9 mouse cellular contexts compared by ENCODE assay signal in the genomic region with DNA sequence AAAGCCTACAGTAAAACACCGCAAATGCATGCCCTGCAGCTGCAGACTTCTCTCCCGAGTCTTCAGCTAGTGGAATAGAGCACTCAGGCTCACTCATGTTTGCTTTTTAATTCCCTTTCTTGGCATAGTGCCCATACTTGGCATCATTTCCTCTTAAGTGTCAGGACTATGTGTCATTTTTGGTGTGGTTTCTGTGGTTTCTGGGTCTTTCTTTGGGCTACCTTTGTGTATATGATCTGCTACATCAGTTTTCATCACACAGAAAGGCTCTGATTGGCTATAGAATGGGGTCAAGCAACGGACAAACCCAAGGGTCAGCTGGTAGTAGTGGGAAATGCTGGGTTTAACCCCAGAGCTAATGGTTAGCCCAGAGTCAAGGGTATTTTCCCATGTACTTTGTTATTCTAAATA.
A peak's percentile ranks its signal among the peaks of the same experiment; 100 is the strongest.
DNase-seq lines count a peak whose midpoint lies in the region; ATAC-seq and TF ChIP-seq lines count a peak whose summit lies in the region.
"Had no signal": no experiment of that assay in that cellular context is flagged by ENCODE, and none has a peak within 500 bp of the region (broad histone marks: within the 10 kb centered on the region; RNA-seq: fewer than 3 reads in every experiment).

No protein-coding gene starts in this region.

- H3K27ac ChIP-seq in kidney, adult 2 months (ENCODE audit: insufficient read depth, low read depth, low read length): no peak overlapping the region
- H3K27ac ChIP-seq in kidney, embryonic 16.5 days (ENCODE audit: low read length): no peak overlapping the region

- ATAC-seq in kidney, embryonic 16.5 days (ENCODE audit: low FRiP score, low TSS enrichment): no peak
- ATAC-seq: intestine, postnatal 0 days had no signal

- no peak overlapping the region for H3K4me2 ChIP-seq in kidney, embryonic 16.5 days (replicated peaks; ENCODE audit: low read depth, low read length)

- no peaks in the 10 kb centered on the region; the same call in 1 of the 2 replicates for H3K36me3 ChIP-seq in kidney, adult 2 months (ENCODE audit: control insufficient read depth, insufficient read depth, low read length)
- H3K36me3 ChIP-seq in kidney, embryonic 16.5 days (ENCODE audit: insufficient read depth, low read length): no peaks in the 10 kb centered on the region

- no peak overlapping the region for H3K4me3 ChIP-seq in kidney, adult 2 months (ENCODE audit: insufficient read depth, low read depth, low read length)
- H3K4me3 ChIP-seq in kidney, embryonic 16.5 days (ENCODE audit: low read length): no peak overlapping the region

- TF ChIP-seq POLR2A in kidney, adult 2 months (IDR thresholded peaks at IDR 0.05; ENCODE audit: low read depth, low read length): no peak

- H3K9ac ChIP-seq in kidney, embryonic 16.5 days (replicated peaks; ENCODE audit: low read length): no peak overlapping the region

- H3K4me1 ChIP-seq in kidney, adult 2 months (ENCODE audit: control insufficient read depth, insufficient read depth, low read length): no peaks in the 10 kb centered on the region; the same call in 1 of the 2 replicates
- H3K4me1 ChIP-seq in kidney, embryonic 16.5 days (ENCODE audit: insufficient read depth, low read length): 0 out of 2 replicates have a peak, but pooled peaks cover 3% of the 10 kb centered on the region

- peak; percentile 28 for DNase-seq in kidney, adult 2 months
- DNase-seq in kidney, postnatal 4 days: no peak
- peak; percentile 73 for DNase-seq in CD4-positive helper T cell, adult 2 months (ENCODE audit: low read depth, low spot score)
- DNase-seq in NIH3T3 (ENCODE audit: low read depth): peak; percentile 95
- DNase-seq in lung, postnatal 10 days: peak; percentile 62
- no peak for DNase-seq in layer of hippocampus, adult 8-10 months (ENCODE audit: low spot score in 2 of 2)
- DNase-seq: layer of hippocampus, postnatal 36 days had no signal

- H3K9me3 ChIP-seq in kidney, embryonic 16.5 days (ENCODE audit: low read length): no peaks in the 10 kb centered on the region

- H3K27me3 ChIP-seq in kidney, adult 2 months (replicated peaks; ENCODE audit: control insufficient read depth, insufficient read depth, low read length): no peaks in the 10 kb centered on the region
- H3K27me3 ChIP-seq in kidney, embryonic 16.5 days (ENCODE audit: insufficient read depth, low read length): no peaks in the 10 kb centered on the region

- TF ChIP-seq CTCF in kidney, adult 2 months (conservative IDR thresholded peaks at IDR 0.05; ENCODE audit: insufficient read depth, insufficient read length, low read depth, low read length): no peak

- 45% methylated on average over 3 of the region's 3 CpGs for WGBS in kidney, adult 2 months
- 59% methylated on average over 3 of the region's 3 CpGs for WGBS in kidney, embryonic 16.5 days

Comparison
In these comparisons a context has a peak if more than half of its experiments do, and no peak if none do; other contexts are left out.
1. DNase-seq: peak in kidney, adult 2 months (single experiment), CD4-positive helper T cell, adult 2 months (single experiment), NIH3T3 (single experiment) and lung, postnatal 10 days (single experiment); none in kidney, postnatal 4 days (0 of 2) and layer of hippocampus, adult 8-10 months (0 of 2).